Mouse (Mus musculus): Measurements from ENCODE around the gene Prox2.

DNA sequence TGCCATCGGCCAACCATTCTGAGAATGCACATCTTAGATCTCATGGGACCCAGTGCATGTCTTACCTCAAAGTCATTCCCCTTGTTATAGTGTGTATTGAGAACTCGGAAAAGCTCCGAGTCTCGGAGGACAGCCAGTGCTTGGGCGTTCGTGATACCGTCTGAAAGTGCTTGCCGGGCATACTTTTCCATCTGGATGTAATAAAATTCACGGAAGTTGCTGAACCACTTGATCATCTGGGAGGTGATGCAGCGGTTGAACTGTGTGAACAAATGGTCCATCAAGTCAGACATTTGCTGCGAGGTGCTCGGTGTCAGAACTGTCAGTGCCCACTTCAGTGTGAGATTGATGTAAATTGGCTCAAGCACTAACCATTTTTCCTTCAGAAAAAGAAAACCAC is 22.7 kb downstream of the Prox2 start:
- TF ChIP-seq USF1 (IDR thresholded peaks at IDR 0.05; ENCODE audit: low read depth) (no peak), POLR2A (IDR thresholded peaks at IDR 0.05; ENCODE audit: insufficient read length, low read depth) (no peak), TCF12 (IDR thresholded peaks at IDR 0.05; ENCODE audit: insufficient read depth, poor library complexity, severe bottlenecking) (no peak), TCF3 (IDR thresholded peaks at IDR 0.05; ENCODE audit: insufficient read length, low read depth) (no peak)

Data from myocyte (in vitro differentiated cells).